Mouse (Mus musculus): ENCODE results near the gene Gm16506.
"Not testable (repeated sequence)": the region's sequence is repeated elsewhere in the genome, so short reads cannot be mapped to it uniquely, and the experiment has no call there.

- TF ChIP-seq POLR2A (IDR thresholded peaks at IDR 0.05; ENCODE audit: borderline replicate concordance, low read depth, low read length); CTCF (IDR thresholded peaks at IDR 0.05; ENCODE audit: low read depth, low read length): not testable (repeated sequence)
These were observed 50.2 kb downstream of the Gm16506 start, which contains the start of gene Gm8165 for GRCm38 (mm10) chr14:43677099-43677498.

All from bone marrow macrophage, adult 2 months (primary cell).